Mouse (Mus musculus) hindbrain, embryonic 14.5 days (tissue): ENCODE results near the gene Mrpl30. TPM values are rescaled to one million over a fixed set of nuclear protein-coding genes. Genes with fewer than 3 reads are reported as not detected.

ENCODE experiments used
- ATAC-seq: fragments of 200-750 bp; cut with Nextera tagmentation; 2 replicates; pipeline ENCODE4 v1.8.0; 2017; ENCODE audit warnings: moderate number of reproducible peaks, mild to moderate bottlenecking, moderate TSS enrichment, moderate library complexity; ENCODE audit not compliant: low FRiP score
- DNase-seq: peaks from one replicate; pipeline ENCODE4 v3.0.0-alpha.2; 2015; ENCODE audit warnings: low spot score
- H3K27ac ChIP-seq: fragments of 300-500 bp; sonication (generic); 2 replicates; pipeline ENCODE4 v1.5.1; 2014; ENCODE audit warnings: mild to moderate bottlenecking, moderate library complexity
- H3K27me3 ChIP-seq: fragments of 300-500 bp; sonication (generic); 2 replicates; pipeline ENCODE4 v1.6.1; 2014; ENCODE audit warnings: mild to moderate bottlenecking, low read length, mixed read lengths; ENCODE audit not compliant: control insufficient read depth, insufficient read depth
- H3K36me3 ChIP-seq: fragments of 300-500 bp; sonication (generic); replicated peaks from 2 replicates; pipeline ENCODE4 v1.6.1; 2014; ENCODE audit not compliant: control insufficient read depth, insufficient read depth
- H3K4me1 ChIP-seq: fragments of 300-500 bp; sonication (generic); replicated peaks from 2 replicates; pipeline ENCODE4 v1.6.1; 2014; ENCODE audit warnings: antibody characterized with exemption, low read length, mixed read lengths; ENCODE audit not compliant: control insufficient read depth, insufficient read depth
- H3K4me2 ChIP-seq: fragments of 300-500 bp; sonication (generic); replicated peaks from 2 replicates; pipeline ENCODE4 v1.6.1; 2014; ENCODE audit warnings: mild to moderate bottlenecking, moderate library complexity
- H3K4me3 ChIP-seq: fragments of 300-500 bp; sonication (generic); replicated peaks from 2 replicates; pipeline ENCODE4 v1.5.1; 2014; ENCODE audit warnings: mild to moderate bottlenecking, low read length
- H3K9ac ChIP-seq: fragments of 300-500 bp; sonication (generic); 2 replicates; pipeline ENCODE4 v1.6.1; 2014
- H3K9me3 ChIP-seq: fragments of 300-500 bp; sonication (generic); 2 replicates; pipeline ENCODE4 v1.6.1; 2016; ENCODE audit warnings: low read length; ENCODE audit not compliant: control insufficient read depth
- WGBS: fragments of 180-500 bp; shearing (Covaris S2); extraction: QIAGEN DNeasy Blood & Tissue Kit; methylation state at CpG from one replicate; pipeline ENCODE4 v1.1.7; 2014; 5-methylcytosine and 5-hydroxymethylcytosine counted together
- polyA plus RNA-seq: library from polyadenylated mRNA; unstranded; fragments of >200 nt; fragmentation: Nextera tagmentation; extraction: Ambion mirVana; gene quantifications from 2 replicates; pipeline ENCODE4 v1.2.1, GENCODE M21; 2014

Gene Mrpl30
- polyA plus RNA-seq, 1 experiment from 2014 or later = 310 TPM

GRCm38 (mm10) chr1:37925971-37926370 lies 35.7 kb downstream of the Mrpl30 start:
- H3K4me3 ChIP-seq = no peak overlapping the region
- WGBS = 83% methylated on average over 8 of the region's 8 CpGs
- no peak for ATAC-seq

GRCm38 (mm10) chr1:37931806-37932205 lies 41.5 kb downstream of the Mrpl30 start:
- no peaks in the 10 kb centered on the region for H3K36me3 ChIP-seq
- WGBS = 31% methylated on average over 3 of the region's 3 CpGs
- no peak overlapping the region for H3K4me3 ChIP-seq
- H3K27me3 ChIP-seq = no peaks in the 10 kb centered on the region
- DNase-seq = no peak
- H3K9ac ChIP-seq = no peak overlapping the region
- H3K4me1 ChIP-seq = no peaks in the 10 kb centered on the region
- no peak overlapping the region for H3K27ac ChIP-seq
- no peak overlapping the region for H3K4me2 ChIP-seq
- ATAC-seq = no peak
- no peaks in the 10 kb centered on the region for H3K9me3 ChIP-seq

More at GRCm38 (mm10) chr1:37925971-37926370, 35.7 kb downstream of the Mrpl30 start:
- Histone ChIP-seq H3K4me1 (no peaks in the 10 kb centered on the region), H3K27me3 (no peaks in the 10 kb centered on the region), H3K27ac (no peak overlapping the region), H3K9me3 (no peaks in the 10 kb centered on the region), H3K36me3 (no peaks in the 10 kb centered on the region), H3K9ac (no peak overlapping the region), H3K4me2 (no peak overlapping the region)
- DNase-seq = no peak

Other genes starting within 250 kb of the Mrpl30 start
- 2.5 and 3.4 TPM in 2 replicates for gene 2010300C02Rik, start 170.4 kb upstream of the Mrpl30 start, polyA plus RNA-seq
- 14.4 and 14.9 TPM in 2 replicates for gene Tsga10, start 24.0 kb upstream of the Mrpl30 start, polyA plus RNA-seq
- gene Lipt1, start 18.7 kb upstream of the Mrpl30 start, polyA plus RNA-seq = 7.9 and 9.0 TPM in 2 replicates
- gene Mitd1, start 66 bp upstream of the Mrpl30 start, polyA plus RNA-seq = 12.5 and 13.7 TPM in 2 replicates
- not detected in 2 replicates for gene Lyg2, start 26.0 kb downstream of the Mrpl30 start, polyA plus RNA-seq
- gene Lyg1, start 67.3 kb downstream of the Mrpl30 start, polyA plus RNA-seq = not detected in 2 replicates
- 129 and 144 TPM in 2 replicates for gene Txndc9, start 107.4 kb downstream of the Mrpl30 start, polyA plus RNA-seq
- gene Eif5b, start 107.5 kb downstream of the Mrpl30 start, polyA plus RNA-seq = 18.7 and 19.6 TPM in 2 replicates
- gene Rev1, start 239.3 kb downstream of the Mrpl30 start, polyA plus RNA-seq = 31.1 and 32.6 TPM in 2 replicates